In the genomic region with DNA sequence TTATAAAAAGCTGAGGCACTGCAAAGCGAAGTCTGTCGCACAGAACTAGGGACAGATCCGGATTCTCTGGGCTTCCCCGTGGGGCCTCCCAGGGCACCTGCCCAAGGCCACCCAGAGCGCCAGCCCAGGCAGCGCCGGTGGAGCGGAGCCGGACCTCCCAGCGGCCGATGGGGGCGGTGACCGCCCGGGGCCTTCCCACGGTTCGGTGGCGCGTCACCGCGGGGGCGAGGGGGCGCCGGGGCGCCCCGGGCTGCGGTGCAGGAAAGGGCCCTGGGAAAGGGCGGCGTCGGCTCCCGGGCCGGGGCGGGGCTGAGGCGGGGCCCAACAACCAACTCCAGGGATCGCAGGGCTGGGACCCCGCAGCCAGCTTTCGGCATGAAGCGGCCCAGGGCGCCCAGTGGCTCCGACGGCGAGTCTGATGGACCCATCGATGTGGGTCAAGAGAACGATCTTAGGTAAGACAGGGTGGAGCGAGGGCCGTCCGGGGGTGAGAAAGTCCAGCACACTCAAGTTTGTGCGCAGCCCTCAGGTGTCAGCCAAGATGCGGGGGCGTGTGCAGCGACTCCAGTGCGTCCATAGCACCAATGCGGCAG, we compare ENCODE assay signal across 8 mouse cellular contexts. TPM values are rescaled to one million over a fixed set of nuclear protein-coding genes. Genes with fewer than 3 reads are reported as not detected.
A peak's percentile ranks its signal among the peaks of the same experiment; 100 is the strongest.
DNase-seq lines count a peak whose midpoint lies in the region; ATAC-seq and TF ChIP-seq lines count a peak whose summit lies in the region.

A gene (plus strand): TSS at position 65 of the 593 bp plus-strand sequence.

- H3K9me3 ChIP-seq in intestine, embryonic 14.5 days (ENCODE audit: control insufficient read depth, low read length) = no peaks in the 10 kb centered on the region
- H3K9me3 ChIP-seq in liver, embryonic 14.5 days (ENCODE audit: control insufficient read depth, low read length) = no peaks in the 10 kb centered on the region
- H3K9me3 ChIP-seq in neural tube, embryonic 13.5 days = no peaks in the 10 kb centered on the region

- peaks cover 7% of the 10 kb centered on the region for H3K27me3 ChIP-seq in intestine, embryonic 14.5 days (replicated peaks; ENCODE audit: control insufficient read depth, insufficient read depth, low read length)
- peaks cover 31% of the 10 kb centered on the region for H3K27me3 ChIP-seq in liver, embryonic 14.5 days (ENCODE audit: control insufficient read depth, insufficient read depth, low read length)
- peaks cover 57% of the 10 kb centered on the region for H3K27me3 ChIP-seq in neural tube, embryonic 13.5 days

- TF ChIP-seq CTCF in liver, embryonic 14.5 days (IDR thresholded peaks at IDR 0.05; ENCODE audit: low read depth) = no peak

- H3K9ac ChIP-seq in intestine, embryonic 14.5 days (ENCODE audit: low read length) = peak within 1 kb of the TSS; percentile 39
- no peak within 1 kb of the TSS for H3K9ac ChIP-seq in liver, embryonic 14.5 days (replicated peaks)
- H3K9ac ChIP-seq in neural tube, embryonic 13.5 days = peak within 1 kb of the TSS; percentile 63

- ATAC-seq in granulocyte monocyte progenitor cell, adult 5-6 weeks (replicated peaks; ENCODE audit: poor library complexity, severe bottlenecking) = peak; percentile 62
- ATAC-seq in intestine, embryonic 14.5 days (replicated peaks; ENCODE audit: low FRiP score, low TSS enrichment, low read depth) = peak; percentile 72
- ATAC-seq in liver, embryonic 14.5 days (ENCODE audit: insufficient read depth) = 0 out of 2 replicates have a peak, but pooled peaks have one; percentile 26
- peak; percentile 29; the same call in 1 of the 2 replicates for ATAC-seq in neural tube, embryonic 13.5 days (ENCODE audit: low read depth)

- no peak for TF ChIP-seq EP300 in liver, embryonic 14.5 days (IDR thresholded peaks at IDR 0.05; ENCODE audit: low read depth)

- H3K4me2 ChIP-seq in intestine, embryonic 14.5 days (ENCODE audit: low read length) = peak within 1 kb of the TSS; percentile 87
- peak within 1 kb of the TSS; percentile 55 for H3K4me2 ChIP-seq in liver, embryonic 14.5 days (ENCODE audit: low read depth)
- peak within 1 kb of the TSS; percentile 64 for H3K4me2 ChIP-seq in neural tube, embryonic 13.5 days

- H3K4me3 ChIP-seq in intestine, embryonic 14.5 days (ENCODE audit: low read depth, low read length) = peak within 1 kb of the TSS; percentile 46
- peak within 1 kb of the TSS; percentile 13 to 37; a peak in 3 of 4 replicates for H3K4me3 ChIP-seq in liver, embryonic 14.5 days (ENCODE audit: insufficient read depth in 1 of 2, low read depth in 2 of 2, low read length in 2 of 2)
- peak within 1 kb of the TSS; percentile 39 for H3K4me3 ChIP-seq in neural tube, embryonic 13.5 days

- H3K27ac ChIP-seq in intestine, embryonic 14.5 days (ENCODE audit: low read depth) = peak within 1 kb of the TSS; percentile 22; the same call in 1 of the 2 replicates
- no peak within 1 kb of the TSS for H3K27ac ChIP-seq in liver, embryonic 14.5 days
- H3K27ac ChIP-seq in neural tube, embryonic 13.5 days (replicated peaks) = no peak within 1 kb of the TSS

- peaks cover 28% of the 10 kb centered on the region for H3K4me1 ChIP-seq in intestine, embryonic 14.5 days (replicated peaks; ENCODE audit: control insufficient read depth, insufficient read depth, low read length)
- H3K4me1 ChIP-seq in liver, embryonic 14.5 days (replicated peaks; ENCODE audit: control insufficient read depth in 2 of 2, insufficient read depth in 2 of 2, low read length in 1 of 2) = 0 out of 4 replicates have a peak, but pooled peaks cover 0 to 2% of the 10 kb centered on the region in 2 experiments
- peaks cover 36% of the 10 kb centered on the region for H3K4me1 ChIP-seq in neural tube, embryonic 13.5 days (replicated peaks)

- WGBS in intestine, embryonic 14.5 days = under 1% methylated on average over 49 of the region's 52 CpGs
- 4% methylated on average over 50 of the region's 52 CpGs for WGBS in liver, embryonic 14.5 days (ENCODE audit: insufficient replicate concordance)
- 2% methylated on average over 52 of the region's 52 CpGs for WGBS in neural tube, embryonic 13.5 days

- H3K36me3 ChIP-seq in intestine, embryonic 14.5 days (ENCODE audit: control insufficient read depth, insufficient read depth, low read length) = no peaks in the 10 kb centered on the region
- no peaks in the 10 kb centered on the region for H3K36me3 ChIP-seq in liver, embryonic 14.5 days (replicated peaks; ENCODE audit: control insufficient read depth, insufficient read depth, low read depth)
- no peaks in the 10 kb centered on the region for H3K36me3 ChIP-seq in neural tube, embryonic 13.5 days

- peak; percentile 22 for DNase-seq in urinary bladder, postnatal 25 days (ENCODE audit: low spot score)
- no peak for DNase-seq in urinary bladder, adult 2 months (ENCODE audit: low spot score)
- peak; percentile 74 for DNase-seq in intestine, embryonic 14.5 days (ENCODE audit: low spot score)
- DNase-seq in liver, embryonic 14.5 days (ENCODE audit: low read depth in 3 of 3, low spot score in 3 of 3) = no peak
- no peak for DNase-seq in frontal cortex, postnatal 14 days (ENCODE audit: low spot score in 2 of 2)
- DNase-seq in c-Kit-positive CD71-positive TER-119-positive erythroid progenitor cells, embryonic 14.5 days (ENCODE audit: low spot score) = no peak

RNA-seq across cellular contexts. Expression of the gene that starts here (rescaled TPM):
- 2.0 and 3.3 TPM in 2 replicates for polyA plus RNA-seq in urinary bladder, adult 2 months (2012; rRNA removed)
- not detected in 2 replicates for total RNA-seq in granulocyte monocyte progenitor cell, adult 5-6 weeks (2014; fragmentation: Nextera tagmentation)
- not detected in 2 replicates for total RNA-seq in granulocyte monocyte progenitor cell, adult 5-6 weeks (2017)
- 16.0 and 16.8 TPM in 2 replicates for polyA plus RNA-seq in intestine, embryonic 14.5 days (2014; fragmentation: Nextera tagmentation; extraction: Ambion mirVana)
- polyA plus RNA-seq in liver, embryonic 14.5 days (2012; rRNA removed) = 0.29 and 0.42 TPM in 2 replicates
- 0.46 and 0.62 TPM in 2 replicates for polyA plus RNA-seq in liver, embryonic 14.5 days (2014; fragmentation: Nextera tagmentation; extraction: Ambion mirVana)
- polyA plus RNA-seq in neural tube, embryonic 13.5 days (2015; fragmentation: Nextera tagmentation; extraction: Ambion mirVana) = 13.6 and 13.9 TPM in 2 replicates

Comparison
In these comparisons a context has a peak if more than half of its experiments do, and no peak if none do; other contexts are left out.
1. DNase-seq: peak in urinary bladder, postnatal 25 days (single experiment) and intestine, embryonic 14.5 days (single experiment); none in urinary bladder, adult 2 months (single experiment), liver, embryonic 14.5 days (0 of 3), frontal cortex, postnatal 14 days (0 of 2) and c-Kit-positive CD71-positive TER-119-positive erythroid progenitor cells, embryonic 14.5 days (single experiment).
2. Peak in ATAC-seq in granulocyte monocyte progenitor cell, adult 5-6 weeks; RNA of the gene not detected or under 1 TPM.
3. Peak in ATAC-seq, H3K4me3 ChIP-seq and H3K4me2 ChIP-seq in liver, embryonic 14.5 days; RNA of the gene not detected or under 1 TPM.
4. Peak in every context shown above with its lines, with median percentiles within 50 percentile points of each other: ATAC-seq, H3K4me2 ChIP-seq and H3K4me3 ChIP-seq.